Mouse (Mus musculus) frontal cortex, adult (tissue): ENCODE data around the gene Sar1b.

ENCODE experiments used
- ATAC-seq: cut with Nextera tagmentation; 2 replicates; pipeline ENCODE4 v1.9.2; 2017; ENCODE audit warnings: mild to moderate bottlenecking, moderate library complexity, mixed read lengths; ENCODE audit not compliant: low TSS enrichment

The Sar1b gene

DNA sequence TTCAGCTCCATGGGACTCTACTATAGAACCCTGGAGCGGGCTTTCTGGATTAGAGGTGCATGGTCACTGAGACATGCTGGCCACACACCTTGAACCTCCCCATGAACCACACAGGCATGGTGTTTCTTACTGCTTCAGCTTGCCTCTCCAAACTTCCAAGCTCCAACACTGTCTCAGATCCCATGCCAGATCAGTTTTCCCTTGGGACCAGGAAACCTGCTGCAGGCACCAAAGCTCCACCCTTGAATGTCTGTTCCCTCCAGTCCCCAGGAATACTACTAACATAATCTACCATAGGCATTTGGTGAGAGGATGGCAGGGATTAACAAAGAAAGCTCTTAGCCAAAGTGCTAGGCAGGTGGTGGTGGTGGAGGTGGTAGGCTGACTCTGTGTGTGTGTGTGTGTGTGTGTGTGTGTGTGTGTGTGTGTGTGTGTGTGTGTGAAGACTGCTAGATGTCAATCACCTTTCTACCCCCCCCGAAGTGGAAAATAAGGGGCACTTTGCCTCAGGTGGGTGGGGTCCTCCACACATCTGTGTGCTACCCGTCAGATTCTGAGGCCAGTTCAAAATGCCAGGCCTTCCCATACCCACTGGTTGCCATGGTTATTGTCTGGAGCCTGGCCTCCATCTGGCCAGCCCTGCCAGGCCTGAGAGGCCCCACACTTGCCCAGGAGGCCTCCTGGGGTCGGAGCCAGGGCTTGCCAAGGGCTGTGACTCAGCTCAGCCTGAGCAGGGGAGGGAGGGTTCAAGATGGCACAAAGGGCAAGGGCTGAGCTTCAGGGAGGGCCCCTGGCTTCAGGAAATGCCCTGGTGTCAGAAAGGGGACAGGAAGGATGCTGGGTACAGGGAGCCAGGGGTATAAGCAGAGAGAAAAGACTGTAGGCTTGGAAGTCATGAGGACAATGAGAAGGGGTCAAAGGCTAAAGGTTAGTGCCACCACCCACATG, 68.7 kb downstream of the Sar1b start:
- ATAC-seq = no peak; the same call in 1 of the 2 replicates

- ATAC-seq = no peak
Measured at GRCm38 (mm10) chr11:51832992-51833391, 69.5 kb downstream of the Sar1b start.

- no peak for ATAC-seq
Measured at GRCm38 (mm10) chr11:51833393-51834066, 70.0 kb downstream of the Sar1b start.

- no peak for ATAC-seq
Measured at GRCm38 (mm10) chr11:51834067-51834411, 70.6 kb downstream of the Sar1b start.

DNA sequence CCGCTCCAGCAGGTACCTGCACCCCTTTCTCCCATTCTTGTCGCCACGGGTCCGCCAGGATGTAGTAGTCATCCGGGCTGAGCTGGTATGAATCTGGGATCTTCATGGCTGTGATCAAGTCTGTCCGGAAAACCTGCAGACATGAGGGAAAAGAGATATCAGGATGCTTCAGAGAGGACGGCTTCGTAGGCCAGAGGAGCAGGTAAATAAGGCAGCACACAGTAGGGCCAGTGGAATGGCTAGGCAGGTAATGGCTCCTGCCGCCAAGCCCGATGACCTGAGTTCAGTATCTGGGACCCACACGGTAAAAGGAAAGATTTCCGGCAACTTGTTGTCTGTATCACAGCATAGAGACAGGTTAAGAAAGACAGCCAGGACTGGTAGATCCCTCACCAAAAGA, 72.1 kb downstream of the Sar1b start:
- ATAC-seq = no peak

GRCm38 (mm10) chr11:51836506-51836905, 73.0 kb downstream of the Sar1b start:
- ATAC-seq = no peak

GRCm38 (mm10) chr11:51837164-51838153, 74.0 kb downstream of the Sar1b start:
- ATAC-seq = no peak

DNA sequence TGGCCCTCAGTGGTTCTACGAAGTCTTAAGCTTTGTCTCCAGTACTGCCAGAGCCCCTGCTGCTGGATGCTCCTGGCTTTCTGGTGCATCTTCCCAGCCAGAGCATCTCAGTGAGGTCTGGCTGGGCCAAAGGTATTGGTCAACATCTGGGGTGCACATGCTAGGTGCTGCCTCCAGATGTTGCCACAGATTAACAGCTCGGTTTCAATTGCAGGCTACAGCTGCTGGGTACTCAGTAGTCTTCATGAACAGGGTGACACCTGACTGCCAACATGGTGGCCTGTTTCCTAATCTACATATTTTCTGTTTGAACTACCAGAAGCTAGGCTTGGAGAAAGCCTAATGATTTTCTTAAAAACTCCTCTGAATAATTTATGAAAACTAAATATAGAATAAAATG, 75.6 kb downstream of the Sar1b start:
- ATAC-seq = no peak

GRCm38 (mm10) chr11:51839973-51840372, 76.5 kb downstream of the Sar1b start:
- no peak for ATAC-seq

- ATAC-seq = no peak
Measured at GRCm38 (mm10) chr11:51840657-51841056, 77.2 kb downstream of the Sar1b start.

- ATAC-seq = no peak
Measured at GRCm38 (mm10) chr11:51841149-51841548, 77.7 kb downstream of the Sar1b start.
